Comparison of ENCODE assay signal across 8 mouse cellular contexts in the genomic region with DNA sequence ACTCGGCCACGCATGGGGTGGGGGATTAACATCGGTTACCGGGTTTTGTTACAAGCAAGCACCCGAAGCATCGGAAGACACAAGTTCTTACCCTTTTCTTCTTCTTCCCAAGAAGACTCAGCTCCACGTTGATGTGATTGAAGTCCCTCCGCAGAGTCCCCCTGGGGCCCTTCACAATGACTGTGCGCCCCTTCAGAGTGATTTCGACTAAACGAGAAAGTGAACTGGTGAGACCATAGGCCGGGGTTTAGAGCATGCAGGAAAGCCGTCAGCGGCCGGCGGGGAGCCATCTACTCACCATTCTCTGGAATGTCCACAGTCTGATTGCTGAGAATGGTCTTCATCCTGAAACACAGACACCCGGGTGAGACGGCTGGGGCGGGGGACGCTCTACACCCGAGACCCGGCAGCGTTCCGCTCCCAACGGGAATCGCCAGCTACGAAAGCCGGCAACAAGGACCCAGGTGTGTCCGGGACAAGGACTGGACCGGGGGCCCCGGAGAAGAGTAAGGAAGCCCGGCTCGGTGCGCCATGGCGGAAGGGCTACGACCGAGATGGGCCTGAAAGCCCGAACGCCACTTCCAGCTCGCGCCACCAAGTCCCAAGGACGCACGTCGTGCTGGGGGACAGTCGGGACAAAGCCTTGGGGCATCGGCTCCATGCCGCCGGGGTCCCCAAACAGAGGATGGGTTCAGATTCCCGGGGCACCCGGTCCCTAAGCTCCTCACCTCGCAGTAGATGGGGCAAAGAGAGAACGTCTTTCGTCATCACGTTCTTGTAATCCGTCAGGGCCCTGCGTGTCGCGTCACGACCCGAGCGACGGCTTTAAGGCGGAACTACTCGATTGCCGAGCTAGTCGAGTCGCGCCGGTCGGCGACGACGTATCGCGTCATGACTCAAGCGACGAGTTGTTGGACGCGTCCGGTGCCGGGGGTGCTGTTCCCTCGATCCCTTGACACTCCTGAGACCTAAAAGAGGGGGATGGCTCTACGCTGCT. TPM values are rescaled to one million over a fixed set of nuclear protein-coding genes. Genes with fewer than 3 reads are reported as not detected.
A peak's percentile ranks its signal among the peaks of the same experiment; 100 is the strongest.
DNase-seq lines count a peak whose midpoint lies in the region; ATAC-seq lines count a peak whose summit lies in the region.

A gene (minus strand): TSS at position 797 of the 997 bp plus-strand sequence.
A gene (plus strand): TSS at position 850 of the 997 bp plus-strand sequence.

- H3K9me3 ChIP-seq in hindbrain, embryonic 12.5 days (replicated peaks), result no peaks in the 10 kb centered on the region

- H3K4me3 ChIP-seq in hindbrain, embryonic 12.5 days, result peak within 1 kb of the TSS; percentile 83

- H3K9ac ChIP-seq in hindbrain, embryonic 12.5 days, result peak within 1 kb of the TSS; percentile 96

- peak; percentile 99 for DNase-seq in NIH3T3 (ENCODE audit: low read depth)
- DNase-seq in cerebellum, postnatal 10 days, result peak; percentile 99
- peak; percentile 97 to 99 for DNase-seq in frontal cortex, postnatal 10 days (ENCODE audit: low spot score in 2 of 2)
- peak; percentile 99 for DNase-seq in layer of hippocampus, postnatal 14 days (ENCODE audit: low spot score in 2 of 2)
- DNase-seq in lung, postnatal 14 days, result peak; percentile 99
- peak; percentile 96 for DNase-seq in retina, adult 2 months (ENCODE audit: low read depth, low spot score)
- DNase-seq in thymus, postnatal 36 days, result peak; percentile 98 to 99

- ATAC-seq in hindbrain, embryonic 12.5 days (ENCODE audit: low FRiP score), result peak; percentile 98

- no peaks in the 10 kb centered on the region for H3K27me3 ChIP-seq in hindbrain, embryonic 12.5 days

- peaks cover 12% of the 10 kb centered on the region for H3K4me1 ChIP-seq in hindbrain, embryonic 12.5 days

- H3K4me2 ChIP-seq in hindbrain, embryonic 12.5 days (replicated peaks), result peak within 1 kb of the TSS; percentile 79

- H3K36me3 ChIP-seq in hindbrain, embryonic 12.5 days, result peaks cover 39% of the 10 kb centered on the region

- peak within 1 kb of the TSS; percentile 92 for H3K27ac ChIP-seq in hindbrain, embryonic 12.5 days

- WGBS in hindbrain, embryonic 12.5 days, result under 1% methylated on average over 83 of the region's 83 CpGs

RNA-seq across cellular contexts. Expression of the first gene that starts in this region (rescaled TPM):
- 663 and 741 TPM in 2 replicates for polyA plus RNA-seq in hindbrain, embryonic 12.5 days (2016; fragmentation: Nextera tagmentation; extraction: Ambion mirVana)
- total RNA-seq in layer of hippocampus, postnatal 14 days (2021), result 100 to 1,000 TPM; 548 to 565 TPM

RNA-seq across cellular contexts. Expression of the second gene that starts in this region (rescaled TPM):
- polyA plus RNA-seq in hindbrain, embryonic 12.5 days (2016; fragmentation: Nextera tagmentation; extraction: Ambion mirVana), result 58.3 and 60.2 TPM in 2 replicates
- total RNA-seq in layer of hippocampus, postnatal 14 days (2021), result 10 to 100 TPM; 33.2 to 42.5 TPM

Comparison
In these comparisons a context has a peak if more than half of its experiments do, and no peak if none do; other contexts are left out.
1. Peak in every context shown above with its lines: DNase-seq, ATAC-seq, H3K4me3 ChIP-seq and H3K27ac ChIP-seq.